Mouse (Mus musculus) E14TG2a.4 (cell line): ENCODE results near the gene C2cd2.

Experiments
- CTCF ChIP-seq: conservative IDR thresholded peaks from 2 replicates; pipeline ENCODE4 v1.5.1; 2014; ENCODE audit warnings: low read length
- NANOG ChIP-seq: IDR thresholded peaks from 2 replicates; pipeline ENCODE4 v1.6.1; 2014; ENCODE audit warnings: borderline replicate concordance, low read length, mixed read lengths
- POU5F1 ChIP-seq: IDR thresholded peaks from 2 replicates; pipeline ENCODE4 v1.6.1; 2014; ENCODE audit warnings: low read length, borderline replicate concordance

DNA sequence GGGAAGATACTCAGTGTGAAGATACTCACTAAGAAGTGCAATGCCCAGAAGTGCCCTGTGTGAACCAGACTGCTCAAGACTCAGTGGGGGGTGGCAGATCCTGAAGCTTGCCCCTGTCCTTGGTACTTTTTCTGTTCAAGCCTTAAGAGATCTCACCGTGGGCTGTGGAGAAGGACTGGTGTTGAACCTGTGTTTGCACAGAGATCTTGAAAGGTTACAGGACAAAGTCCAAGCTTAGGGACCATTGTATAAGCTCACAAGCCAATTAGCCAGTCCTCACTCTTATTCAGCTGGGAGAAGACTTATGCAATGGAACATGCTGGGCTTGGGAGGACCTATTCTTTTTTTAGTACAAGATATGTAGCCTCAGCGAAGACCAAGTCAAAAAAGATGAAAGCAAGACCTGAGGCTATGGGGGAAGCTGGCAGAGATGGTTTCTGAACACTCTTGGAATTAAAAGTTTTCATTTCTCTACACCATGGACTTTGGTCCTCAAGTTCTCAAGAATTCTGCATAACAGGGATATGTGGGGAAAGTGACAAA is 56.9 kb downstream of the C2cd2 start:
- TF ChIP-seq CTCF (no peak), NANOG (no peak), POU5F1 (no peak)
